Mouse (Mus musculus) testis, adult 2 months (tissue): ENCODE measurements around the gene Dpp7.

ENCODE experiments used
- CTCF ChIP-seq: fragments of 200-500 bp; IDR thresholded peaks from 2 replicates; pipeline ENCODE4 v1.5.1; 2012; ENCODE audit warnings: low read depth, mild to moderate bottlenecking, inconsistent platforms, low read length, moderate library complexity; ENCODE audit not compliant: control insufficient read depth, insufficient read depth, insufficient replicate concordance
- POLR2A ChIP-seq: fragments of 200-500 bp; IDR thresholded peaks from 2 replicates; pipeline ENCODE4 v1.6.1; 2012; ENCODE audit warnings: low read depth, mild to moderate bottlenecking, inconsistent platforms, low read length, moderate library complexity; ENCODE audit not compliant: control insufficient read depth

GRCm38 (mm10) chr2:25348162-25348561 is 8.0 kb downstream of the Dpp7 start:
- TF ChIP-seq POLR2A (no peak), CTCF (no peak)
